Mouse (Mus musculus) ES-E14 (cell line): ENCODE results near the gene Col20a1.

Experiments used
- CHD2 ChIP-seq: IDR thresholded peaks from 2 replicates; pipeline ENCODE4 v1.6.1; 2014; ENCODE audit warnings: mild to moderate bottlenecking, low read depth, low read length, inconsistent platforms
- HCFC1 ChIP-seq: IDR thresholded peaks from 2 replicates; pipeline ENCODE4 v1.6.1; 2012; ENCODE audit warnings: low read length, inconsistent platforms, borderline replicate concordance; ENCODE audit not compliant: insufficient read depth
- MAFK ChIP-seq: IDR thresholded peaks from 2 replicates; pipeline ENCODE4 v1.6.1; 2014; ENCODE audit warnings: mild to moderate bottlenecking, low read depth, low read length, inconsistent platforms; ENCODE audit not compliant: insufficient read depth
- ZC3H11A ChIP-seq: IDR thresholded peaks from 2 replicates; pipeline ENCODE4 v1.6.1; 2012; ENCODE audit warnings: low read depth, mild to moderate bottlenecking, inconsistent platforms, low read length, borderline replicate concordance
- ZNF384 ChIP-seq: IDR thresholded peaks from 2 replicates; pipeline ENCODE4 v1.6.1; 2012; ENCODE audit warnings: low read depth, low read length, inconsistent platforms

DNA sequence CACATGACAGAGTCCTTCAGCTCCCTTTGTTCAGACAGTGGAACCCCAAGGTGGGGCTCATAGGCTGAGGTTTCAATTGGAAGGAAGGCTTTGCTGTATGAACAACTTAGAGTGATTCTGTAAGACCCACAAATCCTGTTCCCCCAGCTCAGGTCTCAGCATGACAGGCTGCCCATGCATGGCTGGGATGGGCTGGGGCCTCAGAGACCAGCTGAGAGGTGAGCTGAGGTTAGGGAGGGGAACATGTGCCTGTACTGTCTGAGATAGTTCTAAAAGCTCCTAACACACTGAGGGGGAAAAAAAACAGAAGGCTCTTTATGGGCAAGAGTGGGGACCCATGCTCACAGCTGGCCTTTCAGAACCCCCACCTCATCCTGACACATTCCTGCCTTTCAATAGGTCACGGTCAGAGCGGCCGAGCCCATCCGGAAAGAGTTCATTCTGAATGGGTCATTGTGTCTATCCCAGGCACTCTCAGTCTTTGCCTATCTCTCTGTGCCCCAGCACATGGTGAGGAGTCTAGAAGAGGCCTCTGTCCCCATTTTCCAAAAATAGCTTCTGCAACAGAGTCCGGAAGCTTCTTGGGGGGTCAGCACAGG is 1.2 kb downstream of the Col20a1 start:
- no peak for TF ChIP-seq MAFK
- no peak for TF ChIP-seq HCFC1
- no peak for TF ChIP-seq ZNF384
- no peak for TF ChIP-seq ZC3H11A
- TF ChIP-seq CHD2: no peak
